Mouse (Mus musculus) embryonic facial prominence, embryonic 15.5 days (tissue): ENCODE data around the gene Psmb2. TPM values are rescaled to one million over a fixed set of nuclear protein-coding genes. Genes with fewer than 3 reads are reported as not detected.

ENCODE experiments used
- ATAC-seq: fragments of 200-750 bp; cut with Nextera tagmentation; 2 replicates; pipeline ENCODE4 v1.8.0; 2017; ENCODE audit warnings: low read depth, moderate TSS enrichment; ENCODE audit not compliant: insufficient number of reproducible peaks, low FRiP score, low TSS enrichment
- H3K27ac ChIP-seq: fragments of 300-500 bp; sonication (generic); replicated peaks from 2 replicates; pipeline ENCODE4 v1.5.1; 2015; ENCODE audit warnings: mild to moderate bottlenecking, inconsistent platforms
- H3K27me3 ChIP-seq: fragments of 300-500 bp; sonication (generic); 2 replicates; pipeline ENCODE4 v1.6.1; 2015; ENCODE audit warnings: inconsistent platforms
- H3K36me3 ChIP-seq: fragments of 300-500 bp; sonication (generic); 2 replicates; pipeline ENCODE4 v1.6.1; 2015; ENCODE audit warnings: mild to moderate bottlenecking, inconsistent platforms
- H3K4me1 ChIP-seq: fragments of 300-500 bp; sonication (generic); 2 replicates; pipeline ENCODE4 v1.6.1; 2015; ENCODE audit warnings: inconsistent platforms
- H3K4me2 ChIP-seq: fragments of 300-500 bp; sonication (generic); replicated peaks from 2 replicates; pipeline ENCODE4 v1.6.1; 2015; ENCODE audit warnings: mild to moderate bottlenecking, inconsistent platforms
- H3K4me3 ChIP-seq: fragments of 300-500 bp; sonication (generic); replicated peaks from 2 replicates; pipeline ENCODE4 v1.5.1; 2015; ENCODE audit warnings: mild to moderate bottlenecking, inconsistent platforms
- H3K9ac ChIP-seq: fragments of 300-500 bp; sonication (generic); 2 replicates; pipeline ENCODE4 v1.6.1; 2015; ENCODE audit warnings: inconsistent platforms
- H3K9me3 ChIP-seq: fragments of 300-500 bp; sonication (generic); replicated peaks from 2 replicates; pipeline ENCODE4 v1.6.1; 2016; ENCODE audit warnings: inconsistent platforms
- WGBS: fragments of 180-500 bp; shearing (Covaris S2); methylation state at CpG from one replicate; pipeline ENCODE4 v1.1.7; 2015; 5-methylcytosine and 5-hydroxymethylcytosine counted together
- polyA plus RNA-seq: library from polyadenylated mRNA; unstranded; fragments of >200 nt; fragmentation: Nextera tagmentation; extraction: Ambion mirVana; gene quantifications from 2 replicates; pipeline ENCODE4 v1.2.1, GENCODE M21; 2015

Gene Psmb2
- polyA plus RNA-seq, result 431 and 455 TPM in 2 replicates

DNA sequence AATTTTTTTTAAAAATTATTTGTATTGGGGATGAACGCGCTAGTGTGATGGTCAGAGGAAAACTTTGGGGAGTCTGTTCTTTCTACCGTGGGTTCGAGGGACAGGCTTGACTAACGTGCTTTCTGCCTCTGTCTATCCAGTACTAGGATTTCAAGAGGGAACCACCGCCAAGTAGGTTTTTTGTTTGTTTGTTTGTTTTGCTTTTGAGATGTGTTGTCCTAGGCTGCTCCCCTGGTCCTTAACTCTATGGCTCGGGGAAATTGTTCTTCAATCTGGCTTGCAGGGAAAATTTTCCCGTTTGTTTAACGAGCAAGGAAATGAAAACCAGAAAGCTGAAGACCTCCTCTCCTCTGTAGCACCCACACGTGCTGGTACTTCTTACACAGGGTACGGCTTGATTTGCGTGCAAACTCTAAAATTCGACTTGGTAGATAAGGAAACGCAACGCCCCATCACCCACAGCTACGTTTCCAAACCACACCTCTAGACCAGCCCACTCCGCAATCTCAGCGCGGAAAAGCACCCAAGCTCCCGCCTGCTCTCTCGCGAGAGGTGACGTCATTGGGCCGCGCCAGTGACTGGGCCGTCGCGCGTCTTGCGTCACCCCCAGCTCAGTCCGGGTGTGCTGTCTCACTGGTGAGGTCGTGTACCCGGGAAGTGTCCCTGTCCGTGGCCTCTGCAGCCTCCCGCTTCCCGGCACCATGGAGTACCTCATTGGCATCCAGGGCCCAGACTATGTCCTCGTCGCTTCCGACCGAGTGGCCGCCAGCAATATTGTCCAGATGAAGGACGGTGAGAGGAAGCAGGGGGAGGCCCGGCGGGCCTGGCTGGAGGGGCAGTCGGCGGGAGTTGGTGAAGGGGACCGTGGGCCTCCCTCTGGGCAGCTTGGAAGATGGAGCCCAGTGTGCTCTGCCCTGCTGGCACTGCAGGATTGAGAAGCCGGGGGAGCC, at the start of gene Psmb2:
Psmb2 (plus strand) TSS at position 577 of the 950 bp plus-strand sequence.
- Histone ChIP-seq H3K9ac (peak within 1 kb of the TSS; percentile 98), H3K36me3 (0 out of 2 replicates have a peak, but pooled peaks cover 5% of the 10 kb centered on the region), H3K4me2 (peak within 1 kb of the TSS; percentile 82), H3K27ac (peak within 1 kb of the TSS; percentile 79), H3K27me3 (no peaks in the 10 kb centered on the region), H3K4me3 (peak within 1 kb of the TSS; percentile 99), H3K9me3 (no peaks in the 10 kb centered on the region), H3K4me1 (0 out of 2 replicates have a peak, but pooled peaks cover 9% of the 10 kb centered on the region)
- 3% methylated on average over 48 of the region's 48 CpGs for WGBS
- ATAC-seq, result peak; percentile 97

DNA sequence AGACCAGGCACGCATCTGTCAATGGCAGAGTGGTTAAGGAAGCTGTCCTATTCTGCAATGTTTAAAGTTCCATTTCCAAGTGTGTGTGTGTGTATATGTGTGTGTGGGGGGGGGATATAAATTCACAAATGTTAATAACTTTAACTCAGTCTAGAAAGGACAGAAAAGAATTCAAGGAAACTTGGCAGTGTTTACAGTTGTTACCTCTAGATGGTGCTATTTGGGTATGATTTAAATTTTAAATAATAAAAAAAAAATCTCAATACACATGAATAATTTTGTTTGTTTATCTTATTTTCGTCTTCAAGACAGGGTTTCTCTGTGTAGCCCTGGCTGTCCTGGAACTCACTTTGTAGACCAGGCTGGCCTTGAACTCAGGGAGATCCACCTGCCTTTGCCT, 45.5 kb upstream of the Psmb2 start:
- WGBS, result 38% methylated on average over 2 of the region's 2 CpGs
- H3K36me3 ChIP-seq, result no peaks in the 10 kb centered on the region
- no peak overlapping the region for H3K9ac ChIP-seq
- H3K4me2 ChIP-seq, result no peak overlapping the region
- peaks cover 13% of the 10 kb centered on the region; the same call in 1 of the 2 replicates for H3K27me3 ChIP-seq
- H3K27ac ChIP-seq, result no peak overlapping the region
- no peak overlapping the region for H3K4me3 ChIP-seq
- H3K4me1 ChIP-seq, result peaks cover 11% of the 10 kb centered on the region
- H3K9me3 ChIP-seq, result no peaks in the 10 kb centered on the region
- ATAC-seq, result no peak

DNA sequence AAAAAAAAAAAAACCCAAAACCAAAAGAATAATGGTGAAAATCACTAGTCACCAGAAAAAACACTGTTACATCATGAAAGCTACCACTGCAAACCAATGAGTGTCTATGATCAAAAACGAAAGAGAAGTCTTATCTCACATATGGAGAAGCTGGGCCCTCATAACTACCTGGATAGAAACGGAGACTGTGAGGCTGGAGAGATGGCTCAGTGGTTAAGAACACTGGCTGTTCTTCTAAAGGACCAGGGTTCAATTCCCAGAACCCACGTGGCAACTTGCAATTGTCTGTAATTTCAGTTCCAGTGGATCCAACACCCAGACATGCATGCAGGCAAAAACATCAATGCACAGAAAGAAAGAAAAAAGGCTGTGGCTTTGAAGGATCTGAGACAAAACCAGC, 44.8 kb upstream of the Psmb2 start:
- H3K27ac ChIP-seq, result no peak overlapping the region
- no peak overlapping the region for H3K4me2 ChIP-seq
- no peaks in the 10 kb centered on the region for H3K36me3 ChIP-seq
- no peak overlapping the region for H3K9ac ChIP-seq
- ATAC-seq, result no peak
- H3K9me3 ChIP-seq, result no peaks in the 10 kb centered on the region
- 68% methylated on average over 3 of the region's 3 CpGs for WGBS
- no peak overlapping the region for H3K4me3 ChIP-seq
- H3K27me3 ChIP-seq, result peaks cover 14% of the 10 kb centered on the region; the same call in 1 of the 2 replicates
- H3K4me1 ChIP-seq, result peaks cover 3% of the 10 kb centered on the region; the same call in 1 of the 2 replicates

DNA sequence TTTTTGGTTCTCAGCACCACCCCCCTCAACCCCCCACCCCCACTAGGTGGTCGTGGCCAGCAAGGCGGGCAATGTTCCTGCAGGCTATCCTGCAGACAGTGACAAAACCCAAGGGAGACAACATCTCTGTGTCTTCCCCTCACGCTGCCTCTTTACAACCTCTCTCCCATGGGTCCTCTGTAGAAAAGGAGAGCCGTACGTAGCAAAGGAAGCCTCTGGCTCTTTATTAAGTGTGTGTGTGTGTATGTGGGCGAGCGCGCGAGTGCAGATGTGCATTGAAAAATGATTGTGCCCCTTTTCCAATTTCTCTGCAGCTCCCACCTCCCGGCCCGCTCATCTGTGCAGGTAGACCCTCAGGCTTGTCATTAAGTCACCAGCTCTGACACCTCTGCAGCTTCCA, 41.1 kb upstream of the Psmb2 start:
- no peaks in the 10 kb centered on the region for H3K9me3 ChIP-seq
- H3K27me3 ChIP-seq, result peaks cover 14% of the 10 kb centered on the region; the same call in 1 of the 2 replicates
- H3K9ac ChIP-seq, result no peak overlapping the region
- 15% methylated on average over 11 of the region's 11 CpGs for WGBS
- peaks cover 3% of the 10 kb centered on the region; the same call in 1 of the 2 replicates for H3K4me1 ChIP-seq
- H3K4me3 ChIP-seq, result no peak overlapping the region
- no peak for ATAC-seq
- H3K36me3 ChIP-seq, result no peaks in the 10 kb centered on the region
- no peak overlapping the region for H3K27ac ChIP-seq
- H3K4me2 ChIP-seq, result no peak overlapping the region

DNA sequence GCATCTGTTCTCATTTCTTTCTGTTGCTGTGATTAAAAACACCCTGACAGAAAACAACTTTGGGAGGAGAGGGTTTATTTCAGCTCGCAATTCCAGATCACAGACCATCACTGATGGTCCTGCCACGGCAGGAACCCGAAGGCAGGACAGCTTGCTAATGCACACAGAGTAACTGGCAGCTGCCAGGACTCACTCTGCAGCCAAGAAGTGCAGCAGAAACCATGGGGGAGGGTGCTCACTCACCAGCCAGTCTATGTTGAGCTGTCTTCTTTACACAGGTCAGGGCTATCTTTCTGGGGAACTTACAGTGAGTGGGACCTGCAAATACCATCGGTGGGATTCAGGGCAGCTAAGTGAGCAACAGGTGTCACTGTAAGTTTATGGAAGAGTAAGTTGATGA, 40.0 kb upstream of the Psmb2 start:
- no peaks in the 10 kb centered on the region for H3K36me3 ChIP-seq
- no peak overlapping the region for H3K27ac ChIP-seq
- H3K4me3 ChIP-seq, result no peak overlapping the region
- H3K9me3 ChIP-seq, result no peaks in the 10 kb centered on the region
- ATAC-seq, result no peak
- whole genome bisulfite sequencing, result 59% methylated on average over 4 of the region's 4 CpGs
- H3K27me3 ChIP-seq, result peaks cover 14% of the 10 kb centered on the region; the same call in 1 of the 2 replicates
- no peak overlapping the region for H3K4me2 ChIP-seq
- H3K9ac ChIP-seq, result no peak overlapping the region
- peaks cover 3% of the 10 kb centered on the region; the same call in 1 of the 2 replicates for H3K4me1 ChIP-seq

DNA sequence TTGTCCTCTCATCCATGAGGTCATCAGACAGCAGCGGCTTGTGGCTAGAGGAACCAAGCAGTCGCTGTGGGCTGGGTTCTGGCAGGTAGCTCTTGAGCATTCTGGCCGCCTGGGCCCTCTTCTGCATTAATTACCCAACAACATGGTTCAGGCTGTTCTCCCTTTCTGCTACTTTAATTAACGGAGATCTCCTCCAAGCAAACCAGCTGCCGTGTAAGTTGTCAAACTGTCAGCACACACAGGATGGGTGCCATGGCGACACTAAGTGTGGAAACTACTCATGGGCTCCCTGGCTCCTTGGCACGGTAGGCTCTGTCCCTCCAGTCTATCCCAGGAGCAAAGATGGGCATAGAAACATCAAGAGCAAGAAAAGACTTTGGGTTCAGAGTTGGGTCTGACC, 38.1 kb upstream of the Psmb2 start:
- H3K4me2 ChIP-seq, result no peak overlapping the region
- ATAC-seq, result no peak
- H3K27me3 ChIP-seq, result peaks cover 14% of the 10 kb centered on the region; the same call in 1 of the 2 replicates
- no peak overlapping the region for H3K4me3 ChIP-seq
- H3K27ac ChIP-seq, result no peak overlapping the region
- peaks cover 3% of the 10 kb centered on the region; the same call in 1 of the 2 replicates for H3K4me1 ChIP-seq
- H3K9ac ChIP-seq, result no peak overlapping the region
- H3K9me3 ChIP-seq, result no peaks in the 10 kb centered on the region
- 66% methylated on average over 7 of the region's 7 CpGs for WGBS
- no peaks in the 10 kb centered on the region for H3K36me3 ChIP-seq

DNA sequence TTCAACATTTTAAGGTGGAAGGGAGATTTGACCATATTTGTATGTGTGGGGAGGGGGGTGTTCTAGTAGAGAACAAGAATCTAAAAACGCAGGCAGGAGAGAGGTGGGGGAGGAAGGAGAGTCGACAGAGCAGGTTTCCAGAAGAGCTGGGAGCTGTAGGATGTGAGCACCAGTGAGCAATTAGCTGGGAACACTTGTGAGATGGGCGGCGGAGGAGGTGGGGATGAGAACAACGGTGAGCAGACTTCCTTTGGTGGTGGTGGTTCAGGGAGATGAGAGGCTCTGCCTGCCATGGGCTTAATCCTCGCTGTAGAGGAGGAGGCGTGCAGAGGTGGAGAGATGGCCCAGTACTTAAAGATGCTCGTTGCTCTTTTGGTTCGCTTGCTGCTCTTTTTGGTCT, 35.5 kb upstream of the Psmb2 start:
- Histone ChIP-seq H3K36me3 (no peaks in the 10 kb centered on the region), H3K27me3 (peaks cover under 1% of the 10 kb centered on the region; the same call in 1 of the 2 replicates), H3K9me3 (no peaks in the 10 kb centered on the region), H3K9ac (no peak overlapping the region), H3K4me1 (no peaks in the 10 kb centered on the region), H3K4me3 (no peak overlapping the region), H3K4me2 (no peak overlapping the region), H3K27ac (no peak overlapping the region)
- ATAC-seq, result no peak
- WGBS, result 42% methylated on average over 9 of the region's 9 CpGs

DNA sequence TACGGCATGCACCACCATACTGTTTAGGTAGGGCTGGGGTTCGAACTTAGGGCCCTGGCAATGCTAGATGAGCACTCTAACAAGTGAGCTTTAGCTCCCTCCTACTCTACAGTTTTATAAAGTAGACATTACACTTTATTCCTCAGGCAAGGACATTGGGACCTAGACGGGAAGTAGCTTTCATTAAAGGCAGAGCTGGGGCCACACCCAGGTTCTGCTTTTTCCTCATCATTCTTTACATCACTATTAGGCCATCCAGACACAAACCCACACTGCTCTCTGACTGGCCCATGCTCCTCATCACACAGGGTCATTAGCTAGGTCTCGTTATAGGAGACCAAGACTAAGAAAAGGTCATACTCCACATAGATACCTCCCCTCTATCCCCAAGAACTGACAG, 33.6 kb upstream of the Psmb2 start:
- Histone ChIP-seq H3K36me3 (no peaks in the 10 kb centered on the region), H3K27ac (no peak overlapping the region), H3K4me2 (no peak overlapping the region), H3K4me1 (no peaks in the 10 kb centered on the region), H3K9me3 (no peaks in the 10 kb centered on the region), H3K27me3 (peaks cover 4% of the 10 kb centered on the region; the same call in 1 of the 2 replicates), H3K4me3 (no peak overlapping the region), H3K9ac (no peak overlapping the region)
- WGBS, result 61% methylated on average over 4 of the region's 4 CpGs
- ATAC-seq, result no peak

DNA sequence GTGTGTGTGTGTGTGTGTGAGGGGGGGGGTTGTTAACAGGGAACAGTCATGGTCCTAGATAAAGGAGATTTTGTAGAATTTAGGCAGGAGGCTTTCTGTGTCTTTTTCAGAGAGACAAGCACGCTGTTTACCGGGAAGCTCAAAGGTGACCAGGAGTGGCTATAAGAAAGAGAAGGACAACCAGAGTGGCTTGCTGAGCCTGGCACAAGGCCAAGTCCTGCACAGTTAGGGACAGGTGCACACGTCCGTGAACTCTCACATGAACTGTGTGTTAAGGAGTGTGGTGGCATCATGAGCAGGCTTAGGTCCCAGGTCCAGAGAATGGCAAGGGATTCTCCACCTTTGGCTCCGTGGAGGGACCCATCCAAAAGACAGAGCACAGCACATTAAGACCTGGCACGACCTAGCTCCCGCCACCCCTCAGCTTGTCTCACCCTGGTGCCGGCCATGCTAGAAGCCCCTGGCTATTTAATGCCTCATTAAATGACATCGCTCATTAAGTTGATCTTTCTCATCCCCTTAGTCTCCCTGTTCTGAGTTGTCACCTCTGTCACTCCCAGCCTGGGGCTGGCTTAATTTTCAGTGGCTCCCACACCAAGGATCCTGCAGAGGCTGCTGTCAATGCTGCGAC, 33.0 kb upstream of the Psmb2 start:
- no peak overlapping the region for H3K27ac ChIP-seq
- peaks cover 4% of the 10 kb centered on the region; the same call in 1 of the 2 replicates for H3K27me3 ChIP-seq
- H3K4me3 ChIP-seq, result no peak overlapping the region
- 69% methylated on average over 10 of the region's 10 CpGs for WGBS
- no peaks in the 10 kb centered on the region for H3K36me3 ChIP-seq
- H3K4me1 ChIP-seq, result no peaks in the 10 kb centered on the region
- no peak for ATAC-seq
- H3K9me3 ChIP-seq, result no peaks in the 10 kb centered on the region
- no peak overlapping the region for H3K4me2 ChIP-seq
- no peak overlapping the region for H3K9ac ChIP-seq

DNA sequence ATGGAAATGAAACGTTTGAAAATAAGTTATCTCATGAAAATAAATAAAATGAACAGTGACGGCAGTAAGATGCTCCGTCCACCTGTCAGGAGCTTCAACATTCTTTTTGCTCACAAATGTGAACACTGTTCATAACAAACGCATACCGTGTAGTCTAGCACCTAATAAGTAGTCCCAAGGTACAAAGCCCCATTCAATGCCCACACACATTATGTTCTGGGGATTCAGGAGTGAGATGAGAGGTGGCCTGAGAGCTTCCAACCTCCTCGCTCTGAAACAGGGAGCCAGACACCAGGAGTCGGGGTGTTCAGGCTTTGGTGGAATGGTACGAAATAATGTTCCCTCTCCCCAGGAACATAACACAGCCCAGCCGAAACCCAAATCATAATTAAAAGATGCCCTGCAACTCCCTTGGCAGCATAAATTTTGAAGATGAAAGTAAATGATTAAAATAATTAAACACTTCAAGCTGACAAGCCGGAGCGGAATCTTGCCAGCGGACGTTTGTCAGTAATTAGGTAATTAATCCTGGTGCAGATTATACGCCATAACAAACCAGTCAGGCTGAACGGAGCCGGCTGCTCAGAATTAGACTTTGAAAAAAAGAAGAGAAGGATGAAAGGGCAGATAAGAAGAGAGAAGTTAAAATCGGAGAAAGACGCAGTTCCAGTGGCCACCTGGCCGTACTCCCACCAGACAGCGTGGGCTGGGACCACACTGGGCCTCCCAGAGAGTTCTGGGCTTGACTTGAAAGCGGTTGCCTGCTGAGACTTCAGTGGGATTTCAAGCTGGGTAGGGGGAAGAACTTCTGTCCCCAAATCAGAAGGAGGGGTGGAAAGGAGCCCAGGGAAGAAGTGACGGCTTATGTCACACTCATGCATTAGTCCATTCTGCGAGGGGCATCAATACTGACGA, 29.2 kb upstream of the Psmb2 start:
- H3K4me1 ChIP-seq, result no peaks in the 10 kb centered on the region
- no peaks in the 10 kb centered on the region for H3K36me3 ChIP-seq
- H3K9me3 ChIP-seq, result no peaks in the 10 kb centered on the region
- peaks cover 4% of the 10 kb centered on the region; the same call in 1 of the 2 replicates for H3K27me3 ChIP-seq
- no peak overlapping the region for H3K27ac ChIP-seq
- WGBS, result 29% methylated on average over 24 of the region's 24 CpGs
- H3K4me3 ChIP-seq, result no peak overlapping the region
- ATAC-seq, result no peak
- no peak overlapping the region for H3K9ac ChIP-seq
- H3K4me2 ChIP-seq, result no peak overlapping the region
